In genomic region chr17:81669062-81669815, GRCm38 (mm10) we compare ENCODE assay signal across 8 mouse cellular contexts.
A peak's percentile ranks its signal among the peaks of the same experiment; 100 is the strongest.
DNase-seq lines count a peak whose midpoint lies in the region; ATAC-seq lines count a peak whose summit lies in the region.

No protein-coding gene starts in this region.

- no peaks in the 10 kb centered on the region for H3K27me3 ChIP-seq in hindbrain, embryonic 16.5 days (replicated peaks; ENCODE audit: control insufficient read depth, insufficient read depth, low read length)

- H3K4me1 ChIP-seq in hindbrain, embryonic 16.5 days (ENCODE audit: control insufficient read depth, insufficient read depth, low read depth, low read length): peaks cover 15% of the 10 kb centered on the region

- H3K4me2 ChIP-seq in hindbrain, embryonic 16.5 days (ENCODE audit: low read length): peak overlapping the region; percentile 88

- H3K9me3 ChIP-seq in hindbrain, embryonic 16.5 days (ENCODE audit: control insufficient read depth, low read length): no peaks in the 10 kb centered on the region

- H3K9ac ChIP-seq in hindbrain, embryonic 16.5 days (ENCODE audit: low read depth, low read length): peak overlapping the region; percentile 95

- intact Hi-C loops in left cerebral cortex, postnatal 10 days (cut with DNase I): loop anchor here (10.0 kb wide), 4 partner anchors 116 to 1286 kb away; no protein-coding TSS in a partner anchor

- DNase-seq in adrenal gland, postnatal 25 days: peak; percentile 6
- peak; percentile 44 to 58 for DNase-seq in cerebellum, postnatal 36 days
- peak; percentile 52 to 66 for DNase-seq in frontal cortex, postnatal 36 days (ENCODE audit: low spot score in 2 of 2)
- DNase-seq in left cerebral cortex, postnatal 10 days (ENCODE audit: extremely low spot score in 1 of 2, low spot score in 2 of 2): peak; percentile 52 to 55
- DNase-seq in lung, postnatal 4 days: peak; percentile 51 to 53
- peak; percentile 54 for DNase-seq in right cerebral cortex, adult 18-20 months

- H3K36me3 ChIP-seq in hindbrain, embryonic 16.5 days (ENCODE audit: control insufficient read depth, insufficient read depth, low read length): no peaks in the 10 kb centered on the region

- ATAC-seq in hindbrain, embryonic 16.5 days: peak; percentile 88
- no peak for ATAC-seq in inflammation-experienced regulatory T-cells, adult 6 months

- peak overlapping the region; percentile 82 for H3K4me3 ChIP-seq in hindbrain, embryonic 16.5 days (ENCODE audit: low read length)

- peak overlapping the region; percentile 99 for H3K27ac ChIP-seq in hindbrain, embryonic 16.5 days (ENCODE audit: low read depth, low read length)

- WGBS in hindbrain, embryonic 16.5 days: under 1% methylated on average over 22 of the region's 22 CpGs

Comparison
In these comparisons a context has a peak if more than half of its experiments do, and no peak if none do; other contexts are left out.
1. DNase-seq: peak in every context shown above with its lines; median percentile 59 in frontal cortex, postnatal 36 days; 54 in right cerebral cortex, adult 18-20 months; 54 in left cerebral cortex, postnatal 10 days; 52 in lung, postnatal 4 days; 51 in cerebellum, postnatal 36 days; 6 in adrenal gland, postnatal 25 days.